Mouse (Mus musculus) liver, embryonic 13.5 days (tissue): ENCODE measurements at regions not wholly inside any gene's neighbourhood (a gene's known extent, or its start where the extent isn't known, plus 50 kb on each side); places are given as distances from the start of the nearest gene placed in this dataset.

Experiments
- ATAC-seq: fragments of 200-750 bp; cut with Nextera tagmentation; 2 replicates; pipeline ENCODE4 v1.8.0; 2017; ENCODE audit warnings: low read depth, mild to moderate bottlenecking, moderate number of reproducible peaks, moderate library complexity
- DNase-seq: peaks from one replicate; pipeline ENCODE4 v3.0.0; 2022
- H3K27ac ChIP-seq: fragments of 300-500 bp; sonication (generic); 2 replicates; pipeline ENCODE4 v1.5.1; 2015; ENCODE audit warnings: moderate library complexity, mild to moderate bottlenecking, inconsistent platforms
- H3K27me3 ChIP-seq: fragments of 300-500 bp; sonication (generic); 2 replicates; pipeline ENCODE4 v1.6.1; 2015; ENCODE audit warnings: mild to moderate bottlenecking, inconsistent platforms
- H3K36me3 ChIP-seq: fragments of 300-500 bp; sonication (generic); 2 replicates; pipeline ENCODE4 v1.6.1; 2015; ENCODE audit warnings: mild to moderate bottlenecking, inconsistent platforms
- H3K4me1 ChIP-seq: fragments of 300-500 bp; sonication (generic); replicated peaks from 2 replicates; pipeline ENCODE4 v1.6.1; 2015; ENCODE audit warnings: inconsistent platforms
- H3K4me2 ChIP-seq: fragments of 300-500 bp; sonication (generic); 2 replicates; pipeline ENCODE4 v1.6.1; 2015; ENCODE audit warnings: inconsistent platforms, mild to moderate bottlenecking, moderate library complexity
- H3K4me3 ChIP-seq: fragments of 300-500 bp; sonication (generic); replicated peaks from 2 replicates; pipeline ENCODE4 v1.5.1; 2015; ENCODE audit warnings: mild to moderate bottlenecking, inconsistent platforms
- H3K9ac ChIP-seq: fragments of 300-500 bp; sonication (generic); 2 replicates; pipeline ENCODE4 v1.6.1; 2015; ENCODE audit warnings: mild to moderate bottlenecking, inconsistent platforms
- H3K9me3 ChIP-seq: fragments of 300-500 bp; sonication (generic); replicated peaks from 2 replicates; pipeline ENCODE4 v1.6.1; 2016; ENCODE audit warnings: inconsistent platforms
- WGBS: fragments of 180-500 bp; shearing (Covaris S2); methylation state at CpG from one replicate; pipeline ENCODE4 v1.1.7; 2015; ENCODE audit not compliant: insufficient replicate concordance; 5-methylcytosine and 5-hydroxymethylcytosine counted together

- H3K9me3 ChIP-seq = no peaks in the 10 kb centered on the region
- ATAC-seq (no peak), DNase-seq (no peak)
- no peak overlapping the region for H3K4me3 ChIP-seq
- H3K4me2 ChIP-seq = no peak overlapping the region
- H3K27ac ChIP-seq = no peak overlapping the region
- H3K27me3 ChIP-seq = no peaks in the 10 kb centered on the region
- no peak overlapping the region for H3K9ac ChIP-seq
- no peaks in the 10 kb centered on the region for H3K36me3 ChIP-seq
- 42% methylated on average over 2 of the region's 2 CpGs for WGBS
- no peaks in the 10 kb centered on the region for H3K4me1 ChIP-seq
Measured at GRCm38 (mm10) chr3:120477232-120477631, 693.0 kb upstream of the Ptbp2 start.

GRCm38 (mm10) chr3:120473645-120474038 lies 689.4 kb upstream of the Ptbp2 start:
- Histone ChIP-seq H3K27me3 (no peaks in the 10 kb centered on the region), H3K4me1 (no peaks in the 10 kb centered on the region), H3K4me2 (no peak overlapping the region), H3K9ac (no peak overlapping the region), H3K27ac (no peak overlapping the region), H3K9me3 (no peaks in the 10 kb centered on the region), H3K36me3 (no peaks in the 10 kb centered on the region), H3K4me3 (no peak overlapping the region)
- DNase-seq (no peak), ATAC-seq (no peak)
- 38% methylated on average over 2 of the region's 2 CpGs for WGBS

- ATAC-seq (no peak), DNase-seq (no peak)
Measured at GRCm38 (mm10) chr3:120472687-120473644, 688.7 kb upstream of the Ptbp2 start.

GRCm38 (mm10) chr3:120471878-120472444 lies 687.7 kb upstream of the Ptbp2 start:
- H3K27me3 ChIP-seq = no peaks in the 10 kb centered on the region
- no peak overlapping the region for H3K4me2 ChIP-seq
- no peaks in the 10 kb centered on the region for H3K4me1 ChIP-seq
- ATAC-seq (no peak), DNase-seq (no peak)
- no peaks in the 10 kb centered on the region for H3K36me3 ChIP-seq
- no peak overlapping the region for H3K27ac ChIP-seq
- WGBS = 55% methylated on average over 2 of the region's 2 CpGs
- no peak overlapping the region for H3K9ac ChIP-seq
- H3K4me3 ChIP-seq = no peak overlapping the region
- H3K9me3 ChIP-seq = no peaks in the 10 kb centered on the region

More at GRCm38 (mm10) chr3:120472687-120473644, 688.7 kb upstream of the Ptbp2 start:
- no peaks in the 10 kb centered on the region for H3K9me3 ChIP-seq
- H3K27me3 ChIP-seq = no peaks in the 10 kb centered on the region
- H3K27ac ChIP-seq = no peak overlapping the region
- no peaks in the 10 kb centered on the region for H3K4me1 ChIP-seq
- no peak overlapping the region for H3K4me3 ChIP-seq
- no peak overlapping the region for H3K9ac ChIP-seq
- no peak overlapping the region for H3K4me2 ChIP-seq
- H3K36me3 ChIP-seq = no peaks in the 10 kb centered on the region
- 62% methylated on average over 13 of the region's 13 CpGs for WGBS

DNA sequence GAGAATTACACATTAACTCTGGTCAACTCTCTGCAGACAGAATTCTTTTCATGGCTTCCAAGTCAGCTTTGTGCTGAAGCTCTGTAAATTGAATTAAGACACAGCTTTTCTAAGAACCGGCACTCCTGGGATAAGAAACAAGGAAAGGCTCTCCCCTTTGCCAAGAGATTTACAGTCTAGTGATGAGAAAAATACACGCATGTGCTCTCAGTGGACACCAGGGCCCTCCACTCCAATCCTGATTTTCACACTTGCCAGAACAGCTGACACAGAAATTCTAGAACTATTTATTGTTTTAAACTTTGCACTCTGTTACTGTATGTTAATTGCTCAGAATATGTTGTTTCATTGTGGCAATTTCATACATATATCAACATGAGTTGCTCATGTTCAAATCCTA lies 684.6 kb upstream of the Ptbp2 start:
- Histone ChIP-seq H3K27me3 (no peaks in the 10 kb centered on the region), H3K36me3 (no peaks in the 10 kb centered on the region), H3K4me1 (no peaks in the 10 kb centered on the region), H3K27ac (no peak overlapping the region), H3K9me3 (no peaks in the 10 kb centered on the region), H3K4me2 (no peak overlapping the region), H3K4me3 (no peak overlapping the region), H3K9ac (no peak overlapping the region)
- ATAC-seq (no peak), DNase-seq (no peak)
- WGBS = 75% methylated on average over 2 of the region's 2 CpGs

DNA sequence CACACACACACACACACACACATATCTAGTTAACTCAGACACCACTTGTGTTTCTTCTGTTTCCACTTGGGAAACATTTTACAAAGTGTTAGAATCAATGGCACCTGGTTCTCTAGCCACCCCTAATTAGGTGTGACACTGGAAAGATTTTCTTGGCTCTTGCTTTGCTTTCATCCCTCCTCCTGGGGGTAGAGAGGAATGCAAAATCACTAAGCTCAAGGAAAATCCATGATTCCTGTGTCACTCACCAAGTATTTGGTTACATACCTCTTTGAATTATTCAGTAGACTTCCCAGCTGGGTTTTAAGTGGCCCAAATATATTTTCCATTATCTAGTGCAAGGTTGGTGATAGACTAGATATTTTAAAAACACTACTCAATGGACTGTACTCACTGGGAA lies 676.5 kb upstream of the Ptbp2 start:
- DNase-seq (no peak), ATAC-seq (no peak)
- Histone ChIP-seq H3K9me3 (no peaks in the 10 kb centered on the region; the same call in 1 of the 2 replicates), H3K9ac (no peak overlapping the region), H3K4me2 (no peak overlapping the region), H3K36me3 (no peaks in the 10 kb centered on the region), H3K27ac (no peak overlapping the region), H3K4me1 (no peaks in the 10 kb centered on the region), H3K27me3 (no peaks in the 10 kb centered on the region), H3K4me3 (no peak overlapping the region)

DNA sequence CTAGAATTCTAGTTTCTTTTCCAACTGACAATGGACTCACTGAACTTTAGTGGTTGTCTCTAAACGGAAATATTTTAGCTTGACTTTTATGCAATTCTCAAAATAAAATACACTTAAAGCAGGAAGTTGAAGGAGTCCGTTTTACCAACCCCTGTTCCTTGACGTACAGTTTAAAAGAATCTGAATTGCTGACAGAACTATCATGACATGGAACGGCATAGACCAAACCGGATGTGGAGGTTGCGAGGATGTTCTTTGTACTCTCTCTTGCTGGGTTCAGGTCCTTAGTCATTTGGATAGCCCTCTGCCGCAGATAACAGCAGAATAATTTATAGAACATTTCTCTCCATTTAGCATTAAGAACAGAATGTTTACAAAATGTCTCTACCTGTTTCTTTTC lies 673.6 kb upstream of the Ptbp2 start:
- 69% methylated on average over 7 of the region's 7 CpGs for WGBS
- ATAC-seq (no peak), DNase-seq (no peak)
- H3K9ac ChIP-seq = no peak overlapping the region
- no peaks in the 10 kb centered on the region; the same call in 1 of the 2 replicates for H3K9me3 ChIP-seq
- H3K27ac ChIP-seq = no peak overlapping the region
- no peaks in the 10 kb centered on the region for H3K4me1 ChIP-seq
- no peaks in the 10 kb centered on the region for H3K36me3 ChIP-seq
- no peak overlapping the region for H3K4me3 ChIP-seq
- H3K27me3 ChIP-seq = no peaks in the 10 kb centered on the region
- H3K4me2 ChIP-seq = no peak overlapping the region

GRCm38 (mm10) chr3:120441127-120441526 lies 656.9 kb upstream of the Ptbp2 start:
- DNase-seq = no peak
- Histone ChIP-seq H3K4me2 (no peak overlapping the region), H3K27ac (no peak overlapping the region), H3K27me3 (no peaks in the 10 kb centered on the region), H3K4me3 (no peak overlapping the region), H3K4me1 (no peaks in the 10 kb centered on the region), H3K9ac (no peak overlapping the region), H3K36me3 (no peaks in the 10 kb centered on the region), H3K9me3 (no peaks in the 10 kb centered on the region)
- WGBS = 48% methylated on average over 4 of the region's 4 CpGs
- no peak for ATAC-seq

- no peak for ATAC-seq
Measured at GRCm38 (mm10) chr3:120430285-120430684, 646.0 kb upstream of the Ptbp2 start.

GRCm38 (mm10) chr3:120416634-120417033 lies 632.4 kb upstream of the Ptbp2 start:
- 66% methylated on average over 3 of the region's 3 CpGs for WGBS
- no peak for DNase-seq
- H3K36me3 ChIP-seq = no peaks in the 10 kb centered on the region
- H3K9ac ChIP-seq = no peak overlapping the region
- no peaks in the 10 kb centered on the region for H3K9me3 ChIP-seq
- ATAC-seq = no peak
- H3K4me2 ChIP-seq = no peak overlapping the region
- H3K27me3 ChIP-seq = no peaks in the 10 kb centered on the region
- H3K27ac ChIP-seq = no peak overlapping the region
- H3K4me3 ChIP-seq = no peak overlapping the region
- H3K4me1 ChIP-seq = no peaks in the 10 kb centered on the region

More at GRCm38 (mm10) chr3:120430285-120430684, 646.0 kb upstream of the Ptbp2 start:
- 75% methylated on average over 2 of the region's 2 CpGs for WGBS
- Histone ChIP-seq H3K36me3 (no peaks in the 10 kb centered on the region), H3K27me3 (no peaks in the 10 kb centered on the region), H3K9ac (no peak overlapping the region), H3K27ac (no peak overlapping the region), H3K4me1 (no peaks in the 10 kb centered on the region), H3K9me3 (no peaks in the 10 kb centered on the region), H3K4me3 (no peak overlapping the region), H3K4me2 (no peak overlapping the region)
- DNase-seq = no peak

DNA sequence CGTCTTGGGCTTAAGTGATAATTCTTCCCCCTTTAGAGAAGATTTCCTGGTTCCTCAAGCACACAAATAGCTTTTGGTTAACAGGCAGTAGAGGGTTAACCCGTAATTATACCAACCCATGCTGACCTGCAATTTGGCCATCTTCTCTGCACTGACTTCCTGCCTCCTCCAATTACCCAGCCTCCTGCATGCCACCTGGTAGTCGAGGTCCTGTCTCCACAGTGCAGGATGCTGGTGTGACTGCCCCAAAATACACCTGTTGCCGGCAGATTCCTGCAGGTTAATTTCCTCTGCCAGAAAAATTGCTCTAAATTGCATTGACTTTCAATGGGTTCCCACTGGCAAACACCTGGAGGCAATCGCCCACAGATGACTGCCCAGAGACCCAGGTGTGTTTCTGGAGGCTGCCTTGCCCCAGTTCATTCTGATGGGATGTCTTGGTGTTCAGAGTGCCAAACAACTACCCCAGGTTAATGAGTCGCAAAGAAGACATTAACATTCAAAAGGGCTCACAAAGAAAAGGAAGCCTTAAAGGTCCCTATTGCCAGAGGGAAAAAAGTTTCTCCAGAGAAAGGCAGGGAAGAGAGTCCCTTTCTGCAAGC lies 591.5 kb upstream of the Ptbp2 start:
- Histone ChIP-seq H3K27me3 (no peaks in the 10 kb centered on the region), H3K27ac (no peak overlapping the region), H3K36me3 (no peaks in the 10 kb centered on the region), H3K4me1 (no peaks in the 10 kb centered on the region), H3K4me3 (no peak overlapping the region), H3K4me2 (no peak overlapping the region), H3K9me3 (no peaks in the 10 kb centered on the region), H3K9ac (no peak overlapping the region)
- 33% methylated on average over 6 of the region's 6 CpGs for WGBS
- ATAC-seq (no peak), DNase-seq (no peak)
